Comparison of ENCODE assay signal across 21 mouse cellular contexts in genomic region chr10:69731863-69732262, GRCm38 (mm10).
DNase-seq lines count a peak whose midpoint lies in the region; ATAC-seq and TF ChIP-seq lines count a peak whose summit lies in the region.
"Had no signal": no experiment of that assay in that cellular context is flagged by ENCODE, and none has a peak within 500 bp of the region (broad histone marks: within the 10 kb centered on the region; RNA-seq: fewer than 3 reads in every experiment).

No protein-coding gene starts in this region.

- peak; percentile 54 for DNase-seq in heart, adult 11 months
- DNase-seq in heart, postnatal 10 days, result no peak
- peak; percentile 70 to 87 for DNase-seq in cerebellum, adult 2 months
- peak; percentile 62 to 66 for DNase-seq in cerebellum, postnatal 36 days
- DNase-seq in ovary, postnatal 36 days (ENCODE audit: low spot score), result no peak
- DNase-seq in layer of hippocampus, adult 9-10 months (ENCODE audit: low spot score), result no peak
- DNase-seq: adrenal gland, postnatal 14 days; heart, postnatal 14 days; kidney, postnatal 4 days; layer of hippocampus, postnatal 36 days; retina, postnatal 1 day had no signal

- H3K4me2 ChIP-seq in midbrain, embryonic 13.5 days (replicated peaks), result no peak overlapping the region
- H3K4me2 ChIP-seq in midbrain, embryonic 16.5 days (ENCODE audit: low read length), result no peak overlapping the region
- H3K4me2 ChIP-seq: embryonic facial prominence, embryonic 12.5 days; heart, embryonic 11.5 days; limb, embryonic 15.5 days; midbrain, embryonic 12.5 days had no signal

- H3K27ac ChIP-seq in midbrain, embryonic 13.5 days, result peak overlapping the region; percentile 25; the same call in 1 of the 2 replicates
- H3K27ac ChIP-seq in midbrain, embryonic 16.5 days (ENCODE audit: low read length), result no peak overlapping the region
- H3K27ac ChIP-seq in cerebellum, adult 2 months (ENCODE audit: insufficient read depth, low read length), result peak overlapping the region; percentile 71
- H3K27ac ChIP-seq: embryonic facial prominence, embryonic 12.5 days; limb, embryonic 15.5 days; midbrain, embryonic 12.5 days had no signal

- intact Hi-C loops in heart, postnatal 10 days (cut with DNase I), result loop anchor here (10.0 kb wide), 1 partner anchor 113 kb away; no protein-coding TSS in a partner anchor

- TF ChIP-seq CTCF in cerebellum, adult 2 months (IDR thresholded peaks at IDR 0.05; ENCODE audit: borderline replicate concordance, insufficient read depth, low read depth, low read length), result no peak

- no peak for TF ChIP-seq POLR2A in cerebellum, adult 2 months (IDR thresholded peaks at IDR 0.05; ENCODE audit: borderline replicate concordance, insufficient read depth, low read length)

- H3K36me3 ChIP-seq in midbrain, embryonic 13.5 days, result no peaks in the 10 kb centered on the region
- no peaks in the 10 kb centered on the region for H3K36me3 ChIP-seq in midbrain, embryonic 16.5 days (ENCODE audit: control insufficient read depth, insufficient read depth, low read length)
- H3K36me3 ChIP-seq: embryonic facial prominence, embryonic 12.5 days; limb, embryonic 15.5 days; midbrain, embryonic 12.5 days had no signal

- no peak overlapping the region for H3K9ac ChIP-seq in midbrain, embryonic 13.5 days (replicated peaks)
- H3K9ac ChIP-seq in midbrain, embryonic 16.5 days (ENCODE audit: low read depth, low read length), result no peak overlapping the region
- H3K9ac ChIP-seq: embryonic facial prominence, embryonic 12.5 days; limb, embryonic 15.5 days; midbrain, embryonic 12.5 days had no signal

- 84% methylated on average over 1 of the region's 1 CpGs for WGBS in midbrain, embryonic 13.5 days
- 73% methylated on average over 1 of the region's 1 CpGs for WGBS in midbrain, embryonic 16.5 days
- 7% methylated on average over 1 of the region's 1 CpGs for WGBS in cerebellum, adult 2 months

- no peak for ATAC-seq in midbrain, embryonic 13.5 days
- no peak for ATAC-seq in midbrain, embryonic 16.5 days
- ATAC-seq: inflammation-experienced regulatory T-cells, adult 6 months; lung, postnatal 0 days had no signal

- no peak overlapping the region for H3K4me3 ChIP-seq in midbrain, embryonic 13.5 days (replicated peaks)
- H3K4me3 ChIP-seq in midbrain, embryonic 16.5 days (ENCODE audit: low read depth, low read length), result no peak overlapping the region
- H3K4me3 ChIP-seq in cerebellum, adult 2 months (replicated peaks; ENCODE audit: insufficient read depth, low read depth, low read length), result no peak overlapping the region
- H3K4me3 ChIP-seq: embryonic facial prominence, embryonic 12.5 days; erythroblast, embryonic 14.5 days; limb, embryonic 15.5 days; midbrain, embryonic 12.5 days had no signal

- H3K4me1 ChIP-seq in midbrain, embryonic 13.5 days (replicated peaks), result peaks cover 33% of the 10 kb centered on the region
- peaks cover 29% of the 10 kb centered on the region for H3K4me1 ChIP-seq in midbrain, embryonic 16.5 days (ENCODE audit: control insufficient read depth, insufficient read depth, low read length)
- peaks cover 62% of the 10 kb centered on the region for H3K4me1 ChIP-seq in cerebellum, adult 2 months (ENCODE audit: control insufficient read depth, insufficient read depth, low read length)

- no peaks in the 10 kb centered on the region for H3K9me3 ChIP-seq in midbrain, embryonic 13.5 days
- H3K9me3 ChIP-seq in midbrain, embryonic 16.5 days (replicated peaks; ENCODE audit: control insufficient read depth, low read length, poor library complexity, severe bottlenecking), result no peaks in the 10 kb centered on the region
- H3K9me3 ChIP-seq: embryonic facial prominence, embryonic 12.5 days; limb, embryonic 15.5 days; midbrain, embryonic 12.5 days had no signal

- no peaks in the 10 kb centered on the region for H3K27me3 ChIP-seq in midbrain, embryonic 13.5 days
- H3K27me3 ChIP-seq in midbrain, embryonic 16.5 days (ENCODE audit: control insufficient read depth, insufficient read depth, low read depth, low read length), result no peaks in the 10 kb centered on the region
- no peaks in the 10 kb centered on the region for H3K27me3 ChIP-seq in cerebellum, adult 2 months (ENCODE audit: control insufficient read depth, insufficient read depth, low read length)
- H3K27me3 ChIP-seq: CH12.LX; embryonic facial prominence, embryonic 12.5 days; limb, embryonic 15.5 days; midbrain, embryonic 12.5 days had no signal

Comparison
In these comparisons a context has a peak if more than half of its experiments do, and no peak if none do; other contexts are left out.
1. DNase-seq: peak in heart, adult 11 months (single experiment), cerebellum, adult 2 months (2 of 2) and cerebellum, postnatal 36 days (2 of 2); none in heart, postnatal 10 days (0 of 2), ovary, postnatal 36 days (single experiment) and layer of hippocampus, adult 9-10 months (single experiment).